Mouse (Mus musculus): ENCODE data around the gene Ptprz1.

DNA sequence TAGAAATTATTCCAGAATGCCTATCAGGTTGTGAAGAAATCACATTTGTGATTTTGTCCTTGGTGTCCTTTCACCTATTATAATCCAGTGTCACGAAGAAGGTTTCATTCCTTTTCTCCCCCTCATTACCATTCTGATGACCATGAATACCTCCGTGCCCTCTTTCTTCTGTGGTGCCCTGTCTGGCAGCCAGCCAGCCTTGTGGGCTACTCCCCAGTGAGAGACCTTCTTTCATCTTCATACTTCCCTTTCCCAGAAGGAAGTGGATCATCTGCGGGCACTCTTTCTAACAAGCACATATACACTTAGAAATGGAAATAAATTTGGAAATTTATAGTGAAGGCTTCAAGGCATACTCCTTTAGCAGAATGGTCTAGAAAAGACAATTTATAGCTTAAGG is 26.7 kb downstream of the Ptprz1 start:
- TF ChIP-seq POLR2A (IDR thresholded peaks at IDR 0.05; ENCODE audit: low read depth, low read length) (no peak), ELF1 (IDR thresholded peaks at IDR 0.05; ENCODE audit: low read depth, low read length) (no peak), ZNF384 (IDR thresholded peaks at IDR 0.05; ENCODE audit: low read depth, low read length) (no peak), CTCF (conservative IDR thresholded peaks at IDR 0.05 in 1 of 2, IDR thresholded peaks at IDR 0.05 in 1 of 2; ENCODE audit: low read depth in 2 of 2, low read length in 2 of 2) (no peak), HCFC1 (IDR thresholded peaks at IDR 0.05; ENCODE audit: low read depth, low read length) (no peak), MXI1 (IDR thresholded peaks at IDR 0.05; ENCODE audit: low read depth, low read length) (no peak), JUND (conservative IDR thresholded peaks at IDR 0.05; ENCODE audit: low read depth, low read length) (no peak), EP300 (IDR thresholded peaks at IDR 0.05; ENCODE audit: low read length) (no peak), SIN3A (IDR thresholded peaks at IDR 0.05; ENCODE audit: low read length) (no peak)
